Mouse (Mus musculus): Measurements from ENCODE around the gene Mfn1.

DNA sequence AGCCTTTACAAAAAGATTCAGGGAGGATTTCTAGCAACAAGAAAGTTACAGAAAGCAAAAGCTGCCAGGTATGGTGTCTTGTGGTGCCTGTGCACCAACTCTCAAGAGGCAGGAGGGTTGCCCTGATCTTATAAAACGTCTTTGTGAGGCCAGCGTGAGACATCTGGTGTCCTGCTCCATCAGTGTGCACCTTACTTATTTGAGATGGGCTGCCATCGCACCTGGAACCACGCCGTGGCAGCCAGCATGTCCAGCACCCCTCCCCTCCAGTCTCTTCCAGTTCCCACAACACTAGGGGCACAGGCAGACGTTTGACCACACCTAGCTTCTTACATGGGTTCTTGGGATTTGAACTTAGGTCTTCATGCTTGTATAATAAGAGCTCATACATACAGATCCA is 41.1 kb upstream of the Mfn1 start:
- TF ChIP-seq POLR2A (IDR thresholded peaks at IDR 0.05; ENCODE audit: borderline replicate concordance, low read depth, low read length) (no peak), CTCF (IDR thresholded peaks at IDR 0.05; ENCODE audit: low read depth, low read length) (no peak)
